Mouse (Mus musculus) frontal cortex, postnatal 25 days (tissue): ENCODE results near the gene Selenbp2.
A peak's percentile ranks its signal among the peaks of the same experiment; 100 is the strongest.
"Not testable (repeated sequence)": the region's sequence is repeated elsewhere in the genome, so short reads cannot be mapped to it uniquely, and the experiment has no call there.

ENCODE experiments used
- DNase-seq, 2 experiments: peaks; one replicate each; pipeline ENCODE4 v3.0.0; 2022; ENCODE audit warnings: low spot score in 2 of 2

The Selenbp2 gene

DNA sequence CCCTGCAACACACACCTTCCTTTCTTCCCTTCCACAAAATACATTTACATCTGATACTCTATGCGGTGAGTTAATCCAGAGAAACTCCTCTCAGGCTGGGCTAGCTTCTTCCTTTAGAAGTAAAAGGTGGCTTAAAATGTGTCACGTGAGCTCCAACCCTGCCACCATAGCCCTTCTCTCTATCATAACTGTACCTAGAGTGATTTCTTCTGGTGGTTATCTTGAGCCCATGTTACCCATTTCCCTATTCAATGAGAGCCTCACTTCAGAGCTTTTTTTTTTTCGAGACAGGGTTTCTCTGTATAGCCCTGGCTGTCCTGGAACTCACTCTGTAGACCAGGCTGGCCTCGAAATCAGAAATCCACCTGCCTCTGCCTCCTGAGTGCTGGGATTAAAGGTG is 1.7 kb upstream of the Selenbp2 start:
- not testable (repeated sequence) for DNase-seq

DNA sequence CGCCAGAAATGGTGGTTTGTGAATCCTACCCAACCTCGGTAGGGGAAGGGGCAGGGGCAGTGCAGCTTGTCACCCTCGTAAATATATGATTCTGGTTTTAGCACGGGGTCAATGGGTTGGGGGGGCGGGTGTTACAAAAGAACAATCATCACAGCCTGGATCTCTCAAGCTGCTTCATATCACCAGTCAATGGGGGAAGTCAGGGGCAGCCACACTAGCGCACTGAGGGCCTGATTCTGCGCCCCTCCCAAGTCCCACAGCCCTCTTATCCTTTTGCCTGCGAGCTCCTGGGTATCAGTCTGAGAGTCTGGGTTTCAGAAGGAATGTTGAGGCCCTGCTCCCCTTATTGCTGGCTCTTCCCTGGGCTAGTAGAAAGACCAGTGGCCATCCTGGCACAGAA is 518 bp downstream of the Selenbp2 start:
- DNase-seq = not testable (repeated sequence)

DNA sequence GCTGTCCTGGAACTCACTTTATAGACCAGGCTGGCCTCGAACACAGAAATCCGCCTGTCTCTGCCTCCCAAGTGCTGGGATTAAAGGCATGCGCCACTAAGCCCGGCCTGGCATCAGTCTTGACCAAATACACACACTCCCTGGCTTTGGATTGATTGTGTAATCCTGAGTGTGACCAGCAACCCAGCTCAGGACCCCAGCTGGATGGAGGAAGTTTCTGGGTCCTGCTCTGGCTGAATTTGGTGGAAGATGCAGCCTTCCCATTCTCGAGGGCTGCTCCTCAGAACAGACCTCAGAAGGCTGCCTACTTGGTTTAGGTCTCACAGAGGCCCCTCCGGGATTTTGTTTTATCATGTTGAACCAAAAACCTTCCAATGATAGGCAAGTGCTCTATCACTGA is 2.2 kb downstream of the Selenbp2 start:
- DNase-seq = not testable (repeated sequence)

DNA sequence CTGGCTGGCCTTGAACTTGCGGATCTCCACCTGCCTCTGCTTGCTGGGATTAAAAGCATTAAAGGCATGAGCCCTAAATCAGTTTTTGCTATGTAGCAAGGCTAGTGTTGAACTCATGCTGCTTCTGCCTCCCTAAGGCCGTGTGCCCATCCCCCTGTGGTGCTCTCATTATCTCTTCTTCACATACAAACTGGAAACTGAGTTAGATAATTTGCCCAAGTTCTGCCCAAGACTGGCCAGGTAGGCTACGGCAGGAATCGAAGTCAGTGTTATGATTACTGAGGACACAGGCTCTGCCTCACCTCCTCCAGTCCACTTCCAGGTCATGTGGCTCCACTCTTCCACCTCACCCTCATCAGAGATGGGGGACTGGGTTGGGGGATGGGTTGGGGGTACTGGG is 2.9 kb downstream of the Selenbp2 start:
- DNase-seq = not testable (repeated sequence)

DNA sequence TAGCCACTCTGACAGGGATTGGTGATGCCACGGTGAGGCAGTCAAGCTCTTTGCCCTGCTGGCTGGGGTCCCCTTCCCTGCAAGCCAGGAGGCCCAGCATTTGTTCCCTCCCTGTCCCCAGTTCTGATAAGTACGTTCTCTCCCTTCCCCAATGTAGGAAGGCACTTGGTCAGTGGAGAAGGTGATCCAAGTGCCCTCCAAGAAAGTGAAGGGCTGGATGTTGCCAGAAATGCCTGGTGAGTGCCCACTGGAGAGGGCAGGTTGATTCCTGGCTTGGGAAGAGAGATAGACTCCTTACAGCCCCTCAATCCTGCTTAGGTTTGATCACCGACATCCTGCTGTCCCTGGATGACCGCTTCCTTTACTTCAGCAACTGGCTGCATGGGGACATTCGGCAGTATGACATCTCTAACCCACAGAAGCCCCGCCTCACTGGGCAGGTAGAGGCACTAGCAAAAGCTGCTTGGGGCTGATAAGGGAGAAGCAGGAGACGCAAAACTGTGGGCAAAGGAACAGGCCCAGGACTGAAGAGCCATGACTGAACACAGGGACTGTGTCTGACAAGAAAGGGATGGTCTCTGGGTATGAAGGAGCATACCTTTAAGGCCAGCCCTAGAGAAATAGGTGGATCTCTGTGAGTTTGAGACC is 8.9 kb downstream of the Selenbp2 start:
- DNase-seq = not testable (repeated sequence)

DNA sequence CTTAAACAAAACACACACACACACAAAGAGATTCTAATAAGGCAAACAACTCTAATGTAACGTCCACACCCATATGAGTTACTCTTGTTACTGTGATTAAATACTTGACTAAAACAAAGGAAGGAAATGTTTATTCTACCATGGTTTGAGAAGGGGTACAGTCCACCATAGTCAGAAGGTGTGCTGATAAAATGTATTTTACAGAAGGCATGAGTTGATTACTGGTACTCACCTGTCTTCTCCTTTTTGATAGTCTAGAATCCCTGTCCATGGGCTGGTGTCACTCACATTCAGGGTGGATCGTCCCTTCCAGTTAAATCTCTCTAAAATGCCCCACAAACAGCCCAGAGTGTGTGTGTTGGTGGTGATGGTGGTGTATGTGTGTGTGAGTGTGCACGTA is 9.5 kb downstream of the Selenbp2 start:
- DNase-seq = no peak

DNA sequence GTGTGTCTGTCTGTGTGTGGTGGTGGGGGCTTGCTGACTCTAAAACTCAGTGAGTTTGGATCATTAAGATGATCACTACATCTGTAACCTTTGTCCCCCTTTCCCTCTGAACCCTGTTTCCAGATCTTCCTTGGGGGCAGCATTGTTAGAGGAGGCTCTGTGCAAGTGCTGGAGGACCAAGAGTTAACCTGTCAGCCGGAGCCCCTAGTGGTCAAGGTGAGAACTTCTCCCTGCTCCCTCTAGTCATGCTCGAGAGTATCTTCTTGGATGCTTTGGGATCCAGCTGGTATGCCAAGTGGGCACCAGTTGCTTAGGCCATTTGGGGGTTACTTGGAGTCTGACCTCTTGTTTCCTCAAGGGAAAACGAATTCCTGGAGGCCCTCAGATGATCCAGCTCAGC is 10.0 kb downstream of the Selenbp2 start:
- not testable (repeated sequence) for DNase-seq

DNA sequence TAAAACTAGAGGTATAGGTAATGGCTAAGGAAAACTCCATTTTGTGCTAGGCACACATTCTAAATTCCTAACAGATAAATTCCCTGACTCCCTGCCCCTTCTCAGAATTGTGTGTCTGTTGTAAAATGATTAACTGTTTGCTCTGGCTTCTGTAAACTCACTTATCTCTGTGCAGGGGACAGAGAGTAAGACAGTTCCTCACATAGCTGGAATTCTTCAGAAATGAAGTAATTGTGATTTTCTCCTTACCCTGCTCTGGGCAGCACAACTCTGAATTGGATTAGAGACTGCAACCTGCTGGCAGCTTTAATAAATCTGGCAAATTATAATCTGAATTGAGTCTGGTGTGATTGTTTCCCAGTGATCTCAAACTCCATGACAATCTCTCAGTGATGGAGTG is 17.2 kb downstream of the Selenbp2 start:
- not testable (repeated sequence) for DNase-seq

DNA sequence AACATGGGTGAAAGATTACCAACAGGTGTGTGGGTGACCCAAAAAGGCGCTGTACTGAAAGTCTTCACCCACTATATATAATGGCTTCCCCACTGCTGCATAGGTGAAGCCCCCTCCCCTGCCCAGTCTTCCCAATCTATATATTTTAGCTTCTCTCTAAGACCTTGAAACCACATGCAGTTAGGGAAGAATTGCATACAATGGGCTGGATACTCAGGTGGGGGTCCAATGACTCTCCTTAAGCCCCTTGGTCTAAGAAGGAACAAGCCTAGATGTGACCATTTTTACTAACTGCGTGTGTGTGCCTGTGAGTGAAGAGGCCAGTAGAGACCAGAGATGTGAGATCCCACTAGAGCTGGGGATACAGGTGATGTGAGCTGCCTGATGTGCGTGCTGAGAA is 20.1 kb downstream of the Selenbp2 start:
- DNase-seq = not testable (repeated sequence)

DNA sequence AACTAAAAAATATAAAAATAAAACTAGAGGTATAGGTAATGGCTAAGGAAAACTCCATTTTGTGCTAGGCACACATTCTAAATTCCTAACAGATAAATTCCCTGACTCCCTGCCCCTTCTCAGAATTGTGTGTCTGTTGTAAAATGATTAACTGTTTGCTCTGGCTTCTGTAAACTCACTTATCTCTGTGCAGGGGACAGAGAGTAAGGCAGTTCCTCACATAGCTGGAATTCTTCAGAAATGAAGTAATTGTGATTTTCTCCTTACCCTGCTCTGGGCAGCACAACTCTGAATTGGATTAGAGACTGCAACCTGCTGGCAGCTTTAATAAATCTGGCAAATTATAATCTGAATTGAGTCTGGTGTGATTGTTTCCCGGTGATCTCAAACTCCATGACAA is 24.9 kb downstream of the Selenbp2 start:
- DNase-seq = not testable (repeated sequence)

DNA sequence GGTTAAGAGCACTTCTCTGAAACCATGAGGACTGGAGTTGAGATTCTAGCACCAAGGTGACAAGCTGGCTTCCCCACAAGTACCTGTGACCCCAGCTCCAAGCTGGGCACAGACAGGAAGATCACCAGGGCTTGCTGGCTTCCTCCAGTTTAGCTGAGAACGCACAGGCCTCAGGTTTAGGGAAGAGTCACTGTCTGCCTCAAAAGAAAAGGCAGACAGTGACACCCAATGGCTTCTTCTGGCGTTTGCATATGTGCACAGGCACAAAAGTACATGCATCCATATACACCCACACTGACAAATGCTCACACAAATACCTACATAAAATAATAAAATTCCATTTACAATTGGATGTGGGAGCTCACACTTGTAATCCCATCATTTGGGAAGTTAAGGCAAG is 30.3 kb downstream of the Selenbp2 start:
- peak in 1 of 2 experiments; percentile 3 for DNase-seq

DNA sequence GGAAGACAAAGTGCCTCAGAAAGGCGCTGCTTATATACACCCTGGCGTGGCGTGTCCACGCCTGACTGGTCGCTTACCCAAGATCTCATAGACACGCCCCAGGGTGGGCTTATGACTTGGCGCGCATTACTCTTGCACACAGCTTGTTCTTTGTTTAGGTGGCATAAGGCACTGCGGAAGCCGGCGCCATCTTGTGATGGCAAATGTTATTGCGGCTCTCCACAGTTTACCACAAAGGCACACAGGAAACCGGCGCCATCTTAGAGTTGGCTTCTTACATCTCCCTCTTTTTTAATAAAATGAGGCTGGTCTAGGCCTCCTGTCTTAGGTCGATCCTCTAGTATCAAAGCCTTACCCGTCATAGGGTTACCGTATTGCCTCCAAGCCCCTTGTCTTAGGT is 52.3 kb downstream of the Selenbp2 start:
- no peak for DNase-seq
